Mouse (Mus musculus) G1E (cell line): ENCODE results near the gene Gm17334.

Experiments used
- CTCF ChIP-seq: IDR thresholded peaks from 2 replicates; pipeline ENCODE4 v1.5.1; 2012; ENCODE audit warnings: low read depth, low read length, inconsistent platforms, mixed read lengths
- TAL1 ChIP-seq: conservative IDR thresholded peaks from 2 replicates; pipeline ENCODE4 v1.6.1; 2012; ENCODE audit warnings: low read depth, low read length, inconsistent platforms, mixed read lengths

DNA sequence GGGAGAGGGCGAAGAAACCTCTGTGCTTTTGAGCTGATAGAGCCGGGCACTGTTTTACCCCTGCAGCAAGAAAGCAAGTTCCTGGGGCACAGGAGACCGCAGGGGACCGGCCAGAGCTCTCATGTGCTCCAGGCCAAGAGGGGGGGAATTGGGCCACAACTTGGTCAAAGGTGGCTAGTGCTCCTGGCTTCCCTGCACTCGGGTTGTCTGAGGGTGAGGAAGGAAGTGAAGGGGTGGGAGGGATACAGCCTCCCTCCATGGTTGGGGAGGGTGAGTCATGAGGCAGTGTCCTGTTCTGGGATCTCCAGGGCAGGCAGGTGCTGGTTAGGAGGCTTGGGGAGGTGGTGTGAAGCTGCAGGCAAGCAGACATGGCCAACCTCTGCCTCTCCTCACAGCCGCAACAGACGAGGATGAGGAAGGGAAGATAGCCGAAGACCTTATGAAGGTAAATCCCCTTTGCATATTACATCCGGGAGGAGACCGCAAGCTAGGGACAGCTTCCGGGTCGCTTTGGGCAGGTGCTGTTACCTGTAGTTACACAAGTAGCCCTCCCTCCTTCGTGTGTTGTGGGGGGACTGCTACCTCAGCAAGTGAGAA is 1.8 kb upstream of the Gm17334 start:
- TF ChIP-seq CTCF (no peak), TAL1 (no peak)
